Mouse (Mus musculus) limb, embryonic 13.5 days (tissue): Measurements from ENCODE around the gene Fuom. TPM values are rescaled to one million over a fixed set of nuclear protein-coding genes. Genes with fewer than 3 reads are reported as not detected.
A peak's percentile ranks its signal among the peaks of the same experiment; 100 is the strongest.

Experiments used
- ATAC-seq: fragments of 200-750 bp; cut with Nextera tagmentation; 2 replicates; pipeline ENCODE4 v1.8.0; 2017; ENCODE audit warnings: low read depth, moderate number of reproducible peaks, moderate TSS enrichment; ENCODE audit not compliant: low FRiP score
- H3K27ac ChIP-seq: fragments of 300-500 bp; sonication (generic); 2 replicates; pipeline ENCODE4 v1.5.1; 2015; ENCODE audit warnings: inconsistent platforms, mild to moderate bottlenecking, moderate library complexity
- H3K27me3 ChIP-seq: fragments of 300-500 bp; sonication (generic); 2 replicates; pipeline ENCODE4 v1.6.1; 2015; ENCODE audit warnings: mild to moderate bottlenecking, inconsistent platforms
- H3K36me3 ChIP-seq: fragments of 300-500 bp; sonication (generic); 2 replicates; pipeline ENCODE4 v1.6.1; 2015; ENCODE audit warnings: inconsistent platforms, mild to moderate bottlenecking, moderate library complexity
- H3K4me1 ChIP-seq: fragments of 300-500 bp; sonication (generic); 2 replicates; pipeline ENCODE4 v1.6.1; 2015; ENCODE audit warnings: inconsistent platforms
- H3K4me2 ChIP-seq: fragments of 300-500 bp; sonication (generic); replicated peaks from 2 replicates; pipeline ENCODE4 v1.6.1; 2015; ENCODE audit warnings: inconsistent platforms, mild to moderate bottlenecking, moderate library complexity
- H3K4me3 ChIP-seq: fragments of 300-500 bp; sonication (generic); 2 replicates; pipeline ENCODE4 v1.5.1; 2015; ENCODE audit warnings: moderate library complexity, mild to moderate bottlenecking, inconsistent platforms
- H3K9ac ChIP-seq: fragments of 300-500 bp; sonication (generic); 2 replicates; pipeline ENCODE4 v1.6.1; 2015; ENCODE audit warnings: mild to moderate bottlenecking, inconsistent platforms
- H3K9me3 ChIP-seq: fragments of 300-500 bp; sonication (generic); 2 replicates; pipeline ENCODE4 v1.6.1; 2016; ENCODE audit warnings: inconsistent platforms
- WGBS: fragments of 180-500 bp; shearing (Covaris S2); methylation state at CpG from one replicate; pipeline ENCODE4 v1.1.7; 2015; 5-methylcytosine and 5-hydroxymethylcytosine counted together
- polyA plus RNA-seq: library from polyadenylated mRNA; unstranded; fragments of >200 nt; fragmentation: Nextera tagmentation; extraction: Ambion mirVana; gene quantifications from 2 replicates; pipeline ENCODE4 v1.2.1, GENCODE M21; 2015

The Fuom gene
- polyA plus RNA-seq, 1 experiment from 2014 or later: 24.9 TPM

DNA sequence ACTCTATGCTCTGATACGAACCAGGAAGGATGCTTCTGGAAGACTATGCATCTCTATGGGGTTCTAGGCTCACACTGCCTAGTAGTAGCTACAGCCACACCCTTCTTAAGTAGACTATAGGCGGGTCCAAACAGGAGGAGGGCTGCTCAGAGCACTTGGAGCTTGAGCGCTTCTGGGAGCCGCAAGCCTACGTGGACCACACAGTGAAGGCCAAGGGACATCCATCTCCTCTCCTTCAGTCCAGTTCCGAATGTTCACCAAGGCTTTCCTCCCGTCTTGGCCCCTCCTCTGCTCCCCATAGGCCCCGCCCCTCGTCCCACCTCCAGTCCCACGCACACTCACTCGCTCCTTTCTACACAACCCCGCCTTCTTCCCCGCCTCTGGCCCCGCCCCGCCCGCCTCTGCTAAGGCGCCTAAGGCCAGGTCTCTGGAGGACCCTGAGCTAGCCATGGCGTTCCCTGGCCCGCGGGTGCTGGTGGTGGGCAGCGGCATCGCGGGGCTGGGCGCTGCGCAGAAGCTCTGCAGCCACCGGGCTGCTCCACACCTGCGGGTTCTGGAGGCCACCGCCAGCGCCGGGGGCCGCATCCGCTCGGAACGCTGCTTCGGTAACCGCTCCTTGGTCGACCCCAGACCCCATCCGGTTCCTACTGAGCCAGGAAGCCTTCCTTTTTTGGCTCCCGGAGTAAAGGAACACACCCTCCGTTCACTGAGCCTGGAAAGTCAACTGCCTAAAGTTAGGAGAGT, 23.2 kb upstream of the Fuom start:
- peaks cover 14% of the 10 kb centered on the region for H3K36me3 ChIP-seq
- peak overlapping the region; percentile 63; the same call in 1 of the 2 replicates for H3K27ac ChIP-seq
- H3K4me2 ChIP-seq: peak overlapping the region; percentile 87
- H3K9ac ChIP-seq: peak overlapping the region; percentile 85
- H3K4me1 ChIP-seq: peaks cover 14% of the 10 kb centered on the region
- ATAC-seq: peak; percentile 98
- H3K4me3 ChIP-seq: peak overlapping the region; percentile 81
- peaks cover 3% of the 10 kb centered on the region; the same call in 1 of the 2 replicates for H3K27me3 ChIP-seq
- WGBS: 2% methylated on average over 40 of the region's 40 CpGs
- H3K9me3 ChIP-seq: no peaks in the 10 kb centered on the region

DNA sequence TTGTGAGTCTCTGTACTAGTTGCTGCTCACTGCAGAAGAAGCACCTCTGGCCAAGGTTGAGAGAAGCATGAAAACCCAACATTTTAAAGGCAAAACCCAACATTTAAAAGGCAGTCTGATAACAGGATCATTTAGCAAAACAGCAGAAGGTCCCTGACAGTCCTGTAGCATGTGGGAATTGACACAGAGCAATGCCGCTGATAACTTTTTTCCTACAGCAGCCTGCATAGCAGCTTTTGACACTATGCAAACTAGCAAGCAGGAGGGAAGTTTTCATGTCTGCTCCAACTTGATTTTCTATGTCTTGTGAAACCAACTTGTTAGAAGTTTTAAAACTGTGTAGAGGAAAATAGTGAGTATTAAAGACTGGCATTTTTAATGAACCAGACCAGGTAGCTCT, 22.1 kb upstream of the Fuom start:
- Histone ChIP-seq H3K9ac (no peak overlapping the region), H3K27me3 (peaks cover 3% of the 10 kb centered on the region; the same call in 1 of the 2 replicates), H3K27ac (no peak overlapping the region), H3K9me3 (no peaks in the 10 kb centered on the region), H3K4me2 (no peak overlapping the region), H3K4me1 (peaks cover 14% of the 10 kb centered on the region), H3K36me3 (peaks cover 3% of the 10 kb centered on the region; the same call in 1 of the 2 replicates), H3K4me3 (no peak overlapping the region)
- 95% methylated on average over 1 of the region's 1 CpGs for WGBS
- no peak for ATAC-seq

GRCm38 (mm10) chr7:140122765-140123164, 20.5 kb upstream of the Fuom start:
- Histone ChIP-seq H3K9ac (no peak overlapping the region), H3K27me3 (peaks cover 3% of the 10 kb centered on the region; the same call in 1 of the 2 replicates), H3K27ac (no peak overlapping the region), H3K4me2 (no peak overlapping the region), H3K36me3 (no peaks in the 10 kb centered on the region), H3K4me3 (no peak overlapping the region), H3K4me1 (peaks cover 14% of the 10 kb centered on the region), H3K9me3 (no peaks in the 10 kb centered on the region)
- WGBS: 37% methylated on average over 4 of the region's 4 CpGs
- no peak for ATAC-seq

DNA sequence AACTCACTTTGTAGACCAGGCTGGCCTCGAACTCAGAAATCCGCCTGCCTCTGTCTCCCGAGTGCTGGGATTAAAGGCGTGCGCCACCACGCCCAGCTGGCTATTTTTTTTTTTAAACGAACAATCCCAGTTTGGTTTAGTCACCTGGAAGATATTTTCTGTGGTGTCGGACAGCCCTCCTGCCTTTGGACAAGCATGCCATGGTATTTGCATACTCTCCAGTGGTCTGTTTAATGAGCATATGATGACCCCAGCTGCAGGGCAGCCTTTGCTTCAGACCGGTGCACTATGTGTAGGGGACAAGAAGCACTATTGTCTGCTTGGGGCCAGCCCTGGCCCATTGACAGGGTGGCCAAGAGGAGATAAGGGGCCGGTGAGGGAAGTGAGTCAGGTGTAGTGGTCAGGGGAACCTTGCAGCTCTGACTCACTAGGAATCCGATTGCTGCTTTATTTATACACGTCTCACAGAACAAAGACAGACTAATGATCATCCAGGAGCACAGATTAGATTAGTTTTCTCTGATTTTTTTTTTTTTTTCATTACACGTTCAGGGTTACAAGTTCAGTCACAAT, 19.2 kb upstream of the Fuom start:
- Histone ChIP-seq H3K4me1 (peaks cover 7% of the 10 kb centered on the region), H3K4me2 (no peak overlapping the region), H3K9ac (no peak overlapping the region), H3K9me3 (no peaks in the 10 kb centered on the region), H3K27ac (no peak overlapping the region), H3K4me3 (no peak overlapping the region), H3K36me3 (no peaks in the 10 kb centered on the region), H3K27me3 (peaks cover 3% of the 10 kb centered on the region; the same call in 1 of the 2 replicates)
- ATAC-seq: no peak
- 81% methylated on average over 13 of the region's 13 CpGs for WGBS

DNA sequence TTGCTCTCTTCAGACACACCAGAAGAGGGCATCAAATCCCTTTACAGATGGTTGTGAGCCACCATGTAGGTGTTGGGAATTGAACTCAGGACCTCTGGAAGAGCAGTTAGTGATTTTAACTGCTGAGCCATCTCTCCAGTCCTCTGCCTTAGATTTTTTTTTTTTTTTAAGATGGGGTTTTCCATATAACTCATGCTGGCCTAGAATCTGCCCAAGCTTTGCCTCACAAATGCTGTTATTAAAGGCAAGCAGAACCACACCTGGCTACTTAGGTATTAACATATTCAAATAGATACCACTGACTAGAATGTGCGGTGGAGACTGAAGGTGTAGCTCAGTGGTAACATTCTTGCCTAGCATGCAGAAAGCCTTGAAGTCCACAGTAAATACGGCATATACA, 18.2 kb upstream of the Fuom start:
- H3K27me3 ChIP-seq: peaks cover 3% of the 10 kb centered on the region; the same call in 1 of the 2 replicates
- H3K4me2 ChIP-seq: no peak overlapping the region
- H3K27ac ChIP-seq: no peak overlapping the region
- peaks cover 5% of the 10 kb centered on the region; the same call in 1 of the 2 replicates for H3K4me1 ChIP-seq
- no peak overlapping the region for H3K4me3 ChIP-seq
- WGBS: 88% methylated on average over 2 of the region's 2 CpGs
- no peaks in the 10 kb centered on the region for H3K9me3 ChIP-seq
- H3K36me3 ChIP-seq: no peaks in the 10 kb centered on the region
- no peak overlapping the region for H3K9ac ChIP-seq
- no peak for ATAC-seq

- Histone ChIP-seq H3K4me1 (peaks cover 11% of the 10 kb centered on the region; the same call in 1 of the 2 replicates), H3K27me3 (no peaks in the 10 kb centered on the region), H3K4me2 (peak within 1 kb of the TSS; percentile 89), H3K9me3 (no peaks in the 10 kb centered on the region), H3K36me3 (peaks cover 16% of the 10 kb centered on the region), H3K27ac (peak within 1 kb of the TSS; percentile 73), H3K4me3 (peak within 1 kb of the TSS; percentile 79), H3K9ac (peak within 1 kb of the TSS; percentile 84)
- WGBS: 4% methylated on average over 28 of the region's 28 CpGs
- peak; percentile 94 for ATAC-seq
These were observed 14.3 kb upstream of the Fuom start, which contains the start of gene Echs1 for GRCm38 (mm10) chr7:140116329-140117054. Gene Echs1 (minus strand): TSS chr7:140116476.

DNA sequence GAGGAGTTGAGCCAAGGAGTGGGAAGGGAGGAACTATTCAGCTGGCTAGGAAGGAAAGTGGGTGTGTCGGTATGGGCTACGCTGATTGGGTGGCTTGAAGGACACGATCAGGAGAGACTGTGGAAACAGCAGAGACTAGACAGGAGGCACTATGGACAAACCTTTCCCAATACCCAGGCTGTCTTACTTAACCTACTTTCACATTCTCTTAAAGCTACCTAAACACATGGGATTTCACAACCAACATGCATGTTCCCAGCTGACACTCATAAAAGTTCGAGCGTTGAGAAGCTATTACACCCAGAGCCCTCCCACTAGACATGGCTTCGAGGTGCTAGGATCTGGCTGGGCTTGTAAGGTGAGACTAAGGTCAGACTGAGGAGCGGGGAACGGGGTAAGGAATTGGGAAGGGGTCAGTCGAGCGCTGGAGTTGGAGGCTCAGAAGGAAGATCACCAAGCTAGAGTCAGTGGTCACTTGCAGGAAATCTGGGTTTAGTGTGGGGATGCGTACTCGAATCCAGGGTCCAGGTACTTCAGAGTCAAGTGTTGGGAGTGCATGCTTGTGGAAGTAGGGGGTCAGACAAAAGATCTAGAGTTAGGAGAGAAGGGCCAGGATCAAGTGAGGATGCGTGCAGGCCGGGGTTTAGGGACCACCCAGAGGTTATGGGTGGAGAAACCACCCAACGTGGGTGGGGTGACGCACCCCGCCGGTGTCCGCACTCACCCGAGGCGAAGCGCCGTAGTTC, 13.5 kb upstream of the Fuom start, which contains the start of gene Paox:
Gene Paox (plus strand): TSS at position 217 of the 746 bp plus-strand sequence.
- Histone ChIP-seq H3K36me3 (peaks cover 23% of the 10 kb centered on the region), H3K4me2 (peak within 1 kb of the TSS; percentile 89), H3K4me3 (peak within 1 kb of the TSS; percentile 79), H3K9ac (peak within 1 kb of the TSS; percentile 84), H3K9me3 (no peaks in the 10 kb centered on the region), H3K27ac (peak within 1 kb of the TSS; percentile 73), H3K27me3 (no peaks in the 10 kb centered on the region), H3K4me1 (peaks cover 11% of the 10 kb centered on the region; the same call in 1 of the 2 replicates)
- ATAC-seq: peak; percentile 77
- under 1% methylated on average over 23 of the region's 23 CpGs for WGBS

DNA sequence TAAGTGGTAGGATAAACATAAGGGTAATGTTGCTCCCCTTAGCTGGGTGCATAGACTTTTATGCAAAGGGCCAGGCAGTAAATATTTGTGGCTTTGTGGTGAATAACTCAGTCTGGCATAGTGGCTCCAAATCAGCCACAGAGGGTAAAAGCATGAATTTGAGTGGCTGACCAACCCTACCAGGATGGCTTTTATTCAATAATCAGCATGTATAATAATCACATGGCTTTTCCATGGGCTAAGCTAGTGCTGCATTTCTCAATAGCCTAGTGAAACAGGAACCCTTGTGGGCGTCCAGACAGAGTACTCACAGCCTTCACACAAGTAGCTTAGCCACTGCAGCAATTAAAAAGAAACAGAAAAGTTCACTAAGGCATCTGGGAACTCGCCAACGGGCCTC, 9.7 kb upstream of the Fuom start:
- WGBS: 66% methylated on average over 3 of the region's 3 CpGs
- no peak for ATAC-seq
- Histone ChIP-seq H3K9me3 (no peaks in the 10 kb centered on the region), H3K9ac (no peak overlapping the region), H3K27me3 (no peaks in the 10 kb centered on the region), H3K4me2 (no peak overlapping the region), H3K4me1 (peaks cover 11% of the 10 kb centered on the region; the same call in 1 of the 2 replicates), H3K27ac (no peak overlapping the region), H3K36me3 (peaks cover 61% of the 10 kb centered on the region), H3K4me3 (no peak overlapping the region)

- Histone ChIP-seq H3K27me3 (no peaks in the 10 kb centered on the region), H3K4me3 (no peak overlapping the region), H3K36me3 (peaks cover 42% of the 10 kb centered on the region), H3K4me2 (no peak overlapping the region), H3K4me1 (peaks cover 15% of the 10 kb centered on the region; the same call in 1 of the 2 replicates), H3K27ac (no peak overlapping the region), H3K9me3 (no peaks in the 10 kb centered on the region), H3K9ac (no peak overlapping the region)
- WGBS: 73% methylated on average over 4 of the region's 4 CpGs
- no peak for ATAC-seq
These were observed 1.8 kb upstream of the Fuom start for GRCm38 (mm10) chr7:140104009-140104408.

- peaks cover 21% of the 10 kb centered on the region for H3K36me3 ChIP-seq
- H3K27me3 ChIP-seq: no peaks in the 10 kb centered on the region
- H3K4me2 ChIP-seq: peak overlapping the region; percentile 68
- peaks cover 15% of the 10 kb centered on the region; the same call in 1 of the 2 replicates for H3K4me1 ChIP-seq
- no peak for ATAC-seq
- H3K27ac ChIP-seq: no peak overlapping the region
- peak overlapping the region; percentile 62; the same call in 1 of the 2 replicates for H3K9ac ChIP-seq
- WGBS: 78% methylated on average over 10 of the region's 10 CpGs
- no peaks in the 10 kb centered on the region for H3K9me3 ChIP-seq
- peak overlapping the region; percentile 44 for H3K4me3 ChIP-seq
These were observed 743 bp downstream of the Fuom start for GRCm38 (mm10) chr7:140101498-140101897.

DNA sequence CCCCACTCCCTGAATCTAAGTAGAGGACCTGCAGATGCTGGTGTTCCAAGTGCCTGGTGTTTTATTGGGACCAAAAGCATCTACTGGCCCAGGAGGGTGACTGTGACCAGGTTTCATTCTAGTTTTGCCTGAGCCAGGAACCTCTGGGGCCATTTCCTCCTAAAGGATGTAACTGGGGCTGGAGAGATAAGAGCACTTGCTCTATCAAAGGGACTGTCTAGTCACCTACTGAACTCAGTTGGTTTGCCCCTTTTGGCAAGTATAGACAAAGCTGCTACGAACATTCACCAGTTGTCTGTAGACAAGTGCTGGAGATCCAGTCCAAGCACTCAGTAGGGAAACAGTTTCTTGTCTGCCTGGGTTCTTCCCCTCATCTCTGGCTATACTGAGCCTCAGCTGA, 3.8 kb downstream of the Fuom start:
- 91% methylated on average over 1 of the region's 1 CpGs for WGBS
- H3K27me3 ChIP-seq: no peaks in the 10 kb centered on the region
- no peak overlapping the region for H3K9ac ChIP-seq
- H3K4me1 ChIP-seq: peaks cover 19% of the 10 kb centered on the region; the same call in 1 of the 2 replicates
- H3K27ac ChIP-seq: no peak overlapping the region
- 0 out of 2 replicates have a peak, but pooled peaks cover 4% of the 10 kb centered on the region for H3K36me3 ChIP-seq
- H3K4me2 ChIP-seq: no peak overlapping the region
- H3K9me3 ChIP-seq: no peaks in the 10 kb centered on the region
- no peak for ATAC-seq
- H3K4me3 ChIP-seq: no peak overlapping the region
